Mouse (Mus musculus): ENCODE data around the gene Ccdc116.
A peak's percentile ranks its signal among the peaks of the same experiment; 100 is the strongest.
"Not testable (repeated sequence)": the region's sequence is repeated elsewhere in the genome, so short reads cannot be mapped to it uniquely, and the experiment has no call there.

Gene Ccdc116

GRCm38 (mm10) chr16:17146772-17147235 lies at the start of gene Ccdc116:
Gene Ccdc116 (minus strand): TSS chr16:17147229.
- peak; percentile 89 for DNase-seq (ENCODE audit: inconsistent ontology term)

DNA sequence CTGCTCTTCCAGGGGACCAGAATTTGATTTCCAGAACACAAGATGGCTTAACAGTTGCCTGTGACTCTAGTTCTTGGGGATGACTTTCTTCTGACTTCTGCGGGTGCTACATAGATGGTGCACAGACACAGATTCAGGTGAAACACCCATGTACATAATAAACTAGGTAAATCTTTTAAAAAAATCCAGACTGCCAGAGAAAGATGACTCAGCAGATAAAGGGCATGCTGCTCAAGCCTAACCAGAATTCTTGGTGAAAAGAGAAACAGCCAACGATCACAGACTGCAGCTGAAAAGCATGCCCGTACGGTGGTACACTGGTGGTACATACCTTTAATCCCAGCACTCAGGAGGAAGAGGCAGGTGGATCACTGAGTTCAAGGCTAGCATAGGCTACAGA lies 46.8 kb upstream of the Ccdc116 start:
- DNase-seq (ENCODE audit: inconsistent ontology term) = no peak

- no peak for DNase-seq (ENCODE audit: inconsistent ontology term)
Observed at GRCm38 (mm10) chr16:17185475-17185874, 38.4 kb upstream of the Ccdc116 start.

DNA sequence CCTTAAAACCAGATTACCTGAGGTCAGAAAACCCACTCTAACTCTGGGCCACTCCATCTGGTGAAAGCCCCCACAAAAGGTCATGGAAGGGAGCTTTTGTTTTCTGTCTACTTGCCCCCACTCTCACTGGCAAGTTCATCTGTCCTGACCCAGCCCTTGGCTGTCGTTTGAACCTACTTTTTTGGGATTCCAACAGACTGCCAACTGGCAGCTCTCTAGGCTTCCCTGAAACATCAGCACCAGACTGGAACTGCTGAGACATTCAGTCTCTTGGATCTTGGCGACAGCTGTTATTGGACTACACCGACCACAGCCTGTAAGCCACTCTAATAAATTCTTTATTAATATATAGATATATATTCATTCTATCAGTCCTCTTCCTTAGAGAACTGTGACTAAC lies 36.0 kb upstream of the Ccdc116 start:
- no peak for DNase-seq (ENCODE audit: inconsistent ontology term)

- no peak for DNase-seq (ENCODE audit: inconsistent ontology term)
Observed at GRCm38 (mm10) chr16:17182136-17182535, 35.1 kb upstream of the Ccdc116 start.

GRCm38 (mm10) chr16:17181382-17181781 lies 34.4 kb upstream of the Ccdc116 start:
- no peak for DNase-seq (ENCODE audit: inconsistent ontology term)

DNA sequence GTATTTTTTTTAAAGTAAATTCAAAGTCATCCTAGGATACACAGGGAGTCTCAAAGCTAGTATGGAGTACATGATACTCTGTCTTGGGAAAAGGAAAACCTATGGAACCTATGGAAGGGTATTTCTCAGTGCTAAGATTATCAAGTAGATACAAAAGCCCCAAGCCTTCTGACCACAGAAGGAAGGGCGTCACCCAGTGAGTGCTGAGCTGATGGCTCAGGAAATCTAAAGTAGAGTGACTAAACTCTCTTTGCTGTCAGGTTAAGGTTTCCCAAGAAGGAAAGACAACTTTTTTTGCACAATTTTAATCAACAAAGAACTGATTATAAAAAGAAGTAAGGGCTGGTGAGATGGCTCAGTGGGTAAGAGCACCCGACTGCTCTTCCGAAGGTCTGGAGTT lies 32.7 kb upstream of the Ccdc116 start:
- no peak for DNase-seq (ENCODE audit: inconsistent ontology term)

DNA sequence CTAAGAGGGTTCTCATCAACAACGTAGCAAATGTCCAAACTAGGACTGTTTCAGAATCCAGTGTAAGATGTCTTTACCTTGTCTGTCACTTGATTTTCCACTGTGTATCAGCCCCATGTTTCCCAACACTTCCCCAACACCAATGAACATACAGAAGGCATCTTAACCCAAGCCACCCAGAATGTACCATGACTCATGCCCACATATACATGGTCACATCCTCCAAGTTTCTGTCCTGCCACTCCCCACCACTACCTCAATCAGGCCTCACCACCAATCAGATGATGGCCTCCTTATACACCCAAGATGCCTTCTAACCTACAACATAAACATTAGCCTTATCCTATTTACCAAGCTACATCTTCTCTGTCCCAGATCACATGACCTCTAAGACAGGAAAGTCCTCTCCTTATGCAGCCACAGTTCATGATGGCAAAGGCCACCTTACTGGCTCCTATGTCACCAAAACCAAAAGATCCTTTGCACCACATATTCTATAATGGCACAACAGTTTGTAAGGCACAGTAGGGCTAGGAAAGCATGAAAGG lies 30.7 kb upstream of the Ccdc116 start:
- no peak for DNase-seq (ENCODE audit: inconsistent ontology term)

GRCm38 (mm10) chr16:17175765-17176164 lies 28.7 kb upstream of the Ccdc116 start:
- DNase-seq (ENCODE audit: inconsistent ontology term) = no peak

GRCm38 (mm10) chr16:17168049-17168448 lies 21.0 kb upstream of the Ccdc116 start:
- DNase-seq (ENCODE audit: inconsistent ontology term) = no peak

- DNase-seq (ENCODE audit: inconsistent ontology term) = no peak
Observed at GRCm38 (mm10) chr16:17167179-17167578, 20.1 kb upstream of the Ccdc116 start.

- not testable (repeated sequence) for DNase-seq (ENCODE audit: inconsistent ontology term)
Observed at GRCm38 (mm10) chr16:17165478-17165877, 18.4 kb upstream of the Ccdc116 start.

GRCm38 (mm10) chr16:17154346-17154745 lies 7.3 kb upstream of the Ccdc116 start:
- peak; percentile 36 for DNase-seq (ENCODE audit: inconsistent ontology term)

DNA sequence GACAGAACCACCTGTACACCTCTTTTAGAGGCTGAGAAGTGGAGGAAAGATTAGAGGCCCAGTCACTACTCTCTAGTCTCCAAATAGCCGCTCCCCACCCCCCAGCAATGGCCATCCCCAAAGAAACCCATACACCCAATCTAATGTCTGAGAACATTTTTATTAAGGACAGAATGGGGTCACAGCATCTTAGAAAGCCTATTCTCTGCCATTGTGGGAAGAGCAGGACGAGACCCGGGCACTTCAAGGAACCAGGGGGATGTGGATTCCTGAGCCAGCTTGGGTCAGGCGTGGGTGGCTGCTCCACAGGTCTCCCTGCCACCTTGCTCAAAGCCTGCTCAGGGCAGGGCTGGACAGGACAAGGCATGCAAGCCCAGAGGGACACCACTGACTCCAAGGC lies 4.8 kb upstream of the Ccdc116 start:
- no peak for DNase-seq (ENCODE audit: inconsistent ontology term)

GRCm38 (mm10) chr16:17150520-17151258 lies 3.7 kb upstream of the Ccdc116 start:
- no peak for DNase-seq (ENCODE audit: inconsistent ontology term)

- no peak for DNase-seq (ENCODE audit: inconsistent ontology term)
Observed at GRCm38 (mm10) chr16:17148084-17148483, 1.1 kb upstream of the Ccdc116 start.

- DNase-seq (ENCODE audit: inconsistent ontology term) = no peak
Observed at GRCm38 (mm10) chr16:17147391-17147929, 431 bp upstream of the Ccdc116 start.

DNA sequence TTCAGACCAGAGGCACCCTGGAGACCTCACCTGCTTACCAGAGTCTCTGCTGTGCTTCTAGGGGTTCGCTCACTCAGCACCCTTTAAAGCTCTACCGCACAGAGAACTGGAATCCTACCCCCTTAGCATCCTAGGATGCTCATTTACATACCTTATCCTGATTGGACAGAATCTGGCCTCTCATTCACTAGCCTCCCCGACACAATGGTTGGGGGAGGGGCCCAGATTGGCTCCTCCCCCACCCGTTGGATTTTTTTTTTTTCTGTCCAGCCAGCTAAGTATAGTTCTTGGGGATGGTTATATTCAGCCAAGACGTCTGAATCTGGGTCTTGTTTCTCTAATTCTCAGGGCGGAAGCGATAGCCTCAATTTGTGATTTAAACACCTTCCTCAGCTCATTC lies 2.7 kb downstream of the Ccdc116 start, which contains the start of gene Ydjc:
Gene Ydjc, plus strand, starts transcription at position 283 of the 400 bp plus-strand sequence.
- DNase-seq (ENCODE audit: inconsistent ontology term) = peak; percentile 14

GRCm38 (mm10) chr16:17137355-17137754 lies 9.7 kb downstream of the Ccdc116 start:
- no peak for DNase-seq (ENCODE audit: inconsistent ontology term)

DNA sequence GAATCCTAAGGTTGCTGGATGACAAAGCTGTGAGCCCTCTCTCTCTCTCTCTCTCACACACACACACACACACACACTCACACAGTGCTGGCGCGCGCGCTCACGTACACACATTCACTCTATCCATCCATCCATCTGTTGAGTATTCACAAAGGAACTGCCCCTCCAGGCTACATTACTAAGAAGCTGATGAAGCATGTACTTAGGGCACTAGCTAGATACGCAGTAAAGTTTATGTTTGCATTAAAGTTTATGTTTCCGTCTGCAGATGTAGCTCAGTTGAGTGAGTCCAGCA lies 14.2 kb downstream of the Ccdc116 start:
- no peak for DNase-seq (ENCODE audit: inconsistent ontology term)

DNA sequence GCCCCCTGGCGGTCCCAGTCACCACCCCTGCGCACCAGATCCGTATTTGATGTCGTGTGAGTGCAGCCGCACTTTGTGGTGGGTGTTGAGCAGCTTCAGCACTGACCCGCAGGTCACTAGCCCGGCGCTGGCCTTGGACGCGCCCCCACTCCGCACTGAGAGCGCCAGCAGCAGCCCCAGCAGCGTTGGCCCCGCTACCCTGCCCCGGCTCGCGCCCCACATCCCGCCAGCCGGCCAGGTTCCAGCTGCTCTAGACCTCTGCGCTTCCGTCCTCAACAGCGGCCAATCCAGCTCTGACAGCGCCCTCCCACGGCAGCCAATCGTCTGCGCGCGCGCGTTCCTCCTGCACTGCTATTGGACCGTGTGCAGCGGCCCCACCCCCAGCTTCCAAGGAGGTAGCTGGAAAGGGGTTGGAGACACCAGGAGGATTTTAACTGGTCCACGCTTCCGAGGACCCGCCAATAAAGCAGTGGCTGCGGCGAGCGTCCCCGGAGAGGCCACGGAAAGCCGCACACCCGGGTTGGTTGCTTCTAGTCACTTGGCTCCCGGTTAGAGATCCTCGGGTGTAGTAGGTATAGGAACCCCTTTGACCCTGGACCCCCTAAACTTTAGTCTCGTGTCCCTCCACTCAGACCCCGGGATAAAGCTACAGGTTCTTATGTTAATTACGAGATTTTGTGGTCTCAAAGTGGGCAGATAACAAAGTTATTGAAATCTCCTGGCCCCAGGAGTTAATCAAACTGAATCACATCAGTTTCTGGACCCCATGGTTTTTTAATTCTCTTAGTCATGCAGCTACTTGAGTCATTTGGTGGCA lies 14.7 kb downstream of the Ccdc116 start, which contains the start of gene Sdf2l1:
Gene Sdf2l1, minus strand, starts transcription at position 295 of the 817 bp plus-strand sequence.
- DNase-seq (ENCODE audit: inconsistent ontology term) = peak; percentile 100

All from Muller cell, postnatal 12 days (primary cell).